Mouse (Mus musculus): Measurements from ENCODE around the gene Rab11a.
"Not testable (repeated sequence)": the region's sequence is repeated elsewhere in the genome, so short reads cannot be mapped to it uniquely, and the experiment has no call there.

The Rab11a gene

GRCm38 (mm10) chr9:64747735-64748134 is 10.2 kb upstream of the Rab11a start:
- CTCF ChIA-PET: no interaction called here

GRCm38 (mm10) chr9:64742453-64742852 is 4.9 kb upstream of the Rab11a start:
- CTCF ChIA-PET: interaction anchor here (0.6 kb wide), 1 partner anchor 118 kb away, joined by 3 read pairs; no protein-coding TSS in a partner anchor

- CTCF ChIA-PET: interaction anchor here (0.6 kb wide), 1 partner anchor 20 kb away, joined by 8 read pairs; no protein-coding TSS in a partner anchor
These were observed 1.4 kb upstream of the Rab11a start for GRCm38 (mm10) chr9:64739001-64739400.

GRCm38 (mm10) chr9:64736639-64737405 is 736 bp downstream of the Rab11a start:
- CTCF ChIA-PET: no interaction called here

- CTCF ChIA-PET: no interaction called here
These were observed 1.4 kb downstream of the Rab11a start for GRCm38 (mm10) chr9:64736076-64736638.

GRCm38 (mm10) chr9:64734992-64735391 is 2.6 kb downstream of the Rab11a start:
- CTCF ChIA-PET: not testable (repeated sequence)

GRCm38 (mm10) chr9:64734166-64734565 is 3.4 kb downstream of the Rab11a start:
- CTCF ChIA-PET: interaction anchor here (0.8 kb wide), 1 partner anchor 35 kb away, joined by 5 read pairs; no protein-coding TSS in a partner anchor

- CTCF ChIA-PET: no interaction called here
These were observed 6.5 kb downstream of the Rab11a start for GRCm38 (mm10) chr9:64731029-64731560.

GRCm38 (mm10) chr9:64726454-64726853 is 11.1 kb downstream of the Rab11a start:
- CTCF ChIA-PET: no interaction called here

GRCm38 (mm10) chr9:64719526-64720163 is 17.9 kb downstream of the Rab11a start:
- CTCF ChIA-PET: interaction anchor here (0.6 kb wide), 1 partner anchor 1168 kb away, joined by 4 read pairs; no protein-coding TSS in a partner anchor

GRCm38 (mm10) chr9:64710291-64710690 is 27.3 kb downstream of the Rab11a start:
- CTCF ChIA-PET: interaction anchor here (0.7 kb wide), 1 partner anchor 274 kb away, joined by 5 read pairs; no protein-coding TSS in a partner anchor

- CTCF ChIA-PET: interaction anchor here (0.6 kb wide), 1 partner anchor 29 kb away, joined by 4 read pairs; no protein-coding TSS in a partner anchor
These were observed 33.3 kb downstream of the Rab11a start for GRCm38 (mm10) chr9:64704073-64704840.

GRCm38 (mm10) chr9:64703420-64703965 is 34.1 kb downstream of the Rab11a start:
- CTCF ChIA-PET: interaction anchor here (0.6 kb wide), 1 partner anchor 30 kb away, joined by 4 read pairs; no protein-coding TSS in a partner anchor

GRCm38 (mm10) chr9:64702937-64703336 is 34.6 kb downstream of the Rab11a start:
- CTCF ChIA-PET: no interaction called here

GRCm38 (mm10) chr9:64702391-64702790 is 35.2 kb downstream of the Rab11a start:
- CTCF ChIA-PET: no interaction called here

GRCm38 (mm10) chr9:64701651-64702050 is 35.9 kb downstream of the Rab11a start:
- CTCF ChIA-PET: no interaction called here

- CTCF ChIA-PET: no interaction called here
These were observed 36.9 kb downstream of the Rab11a start for GRCm38 (mm10) chr9:64700451-64701311.

- CTCF ChIA-PET: no interaction called here
These were observed 39.0 kb downstream of the Rab11a start for GRCm38 (mm10) chr9:64698586-64698985.

- CTCF ChIA-PET: no interaction called here
These were observed 39.9 kb downstream of the Rab11a start for GRCm38 (mm10) chr9:64697677-64698076.

GRCm38 (mm10) chr9:64697006-64697405 is 40.6 kb downstream of the Rab11a start:
- CTCF ChIA-PET: no interaction called here
